Mouse (Mus musculus) urinary bladder, postnatal 10 days (tissue): Measurements from ENCODE around the gene Xpo6.

ENCODE experiments used
- DNase-seq: peaks from one replicate; pipeline ENCODE4 v3.0.0; 2022; ENCODE audit warnings: low spot score

The Xpo6 gene

GRCm38 (mm10) chr7:126194175-126194574, 6.1 kb downstream of the Xpo6 start:
- no peak for DNase-seq

GRCm38 (mm10) chr7:126191471-126191870, 8.8 kb downstream of the Xpo6 start:
- no peak for DNase-seq

- DNase-seq: no peak
Observed at GRCm38 (mm10) chr7:126189517-126189916, 10.8 kb downstream of the Xpo6 start.

DNA sequence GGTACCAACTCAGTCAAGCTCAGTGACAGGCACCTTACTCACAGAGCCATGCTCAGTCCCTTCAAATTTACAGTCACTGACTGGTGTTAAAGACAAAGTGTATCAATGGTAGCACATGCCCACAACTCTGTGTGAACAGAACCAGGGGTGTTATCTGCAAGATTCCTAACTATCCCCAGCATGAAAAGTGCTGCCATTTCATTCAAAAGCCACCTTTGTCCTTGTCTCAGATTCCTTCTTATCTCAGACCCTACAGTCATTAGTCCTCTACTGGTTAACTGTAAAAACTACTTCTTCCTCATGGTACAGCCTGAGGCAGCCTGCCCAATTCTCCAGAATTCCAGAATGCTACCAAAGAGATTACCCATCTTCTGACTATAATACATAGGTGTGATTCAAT, 14.3 kb downstream of the Xpo6 start:
- no peak for DNase-seq

DNA sequence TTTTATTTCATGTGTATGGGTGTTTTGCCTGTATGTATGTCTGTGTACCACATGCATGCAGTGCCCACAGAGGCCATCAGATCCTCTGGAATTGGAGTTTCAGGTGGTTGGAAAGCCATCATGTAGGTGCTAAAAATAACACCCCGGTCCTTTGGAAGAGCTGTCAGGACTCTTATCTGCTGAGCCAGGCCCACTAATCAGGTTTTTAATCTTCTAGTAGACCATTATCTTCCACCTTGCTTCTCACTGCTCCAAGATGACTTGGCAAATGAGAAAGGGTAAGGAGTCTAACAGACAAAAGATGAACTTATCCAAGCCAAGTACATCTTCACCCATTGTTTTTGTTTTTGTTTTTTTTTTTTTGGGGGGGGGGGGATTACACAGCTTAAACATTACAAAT, 16.7 kb downstream of the Xpo6 start:
- DNase-seq: no peak

- DNase-seq: no peak
Observed at GRCm38 (mm10) chr7:126181487-126181886, 18.8 kb downstream of the Xpo6 start.

- DNase-seq: no peak
Observed at GRCm38 (mm10) chr7:126180956-126181355, 19.3 kb downstream of the Xpo6 start.

DNA sequence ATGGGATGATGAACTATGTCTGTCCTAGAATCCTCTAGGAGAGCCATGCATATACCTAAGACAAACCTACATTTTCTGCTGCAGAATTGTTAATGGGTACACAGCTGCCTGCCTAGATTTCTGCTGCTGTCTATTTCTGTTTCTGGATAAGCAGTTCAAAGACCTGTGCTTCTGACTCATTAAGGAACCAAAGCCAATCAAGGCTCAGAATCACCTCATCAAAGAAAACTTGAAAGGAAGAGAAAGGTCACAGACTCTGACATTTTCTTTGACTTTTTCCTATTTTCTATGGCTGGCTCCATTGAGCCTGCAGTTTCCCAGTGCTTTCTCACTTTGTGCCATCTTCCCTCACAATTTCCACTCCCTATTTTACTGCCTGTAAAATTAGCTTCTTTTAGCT, 21.5 kb downstream of the Xpo6 start:
- no peak for DNase-seq

GRCm38 (mm10) chr7:126175999-126176398, 24.3 kb downstream of the Xpo6 start:
- no peak for DNase-seq

DNA sequence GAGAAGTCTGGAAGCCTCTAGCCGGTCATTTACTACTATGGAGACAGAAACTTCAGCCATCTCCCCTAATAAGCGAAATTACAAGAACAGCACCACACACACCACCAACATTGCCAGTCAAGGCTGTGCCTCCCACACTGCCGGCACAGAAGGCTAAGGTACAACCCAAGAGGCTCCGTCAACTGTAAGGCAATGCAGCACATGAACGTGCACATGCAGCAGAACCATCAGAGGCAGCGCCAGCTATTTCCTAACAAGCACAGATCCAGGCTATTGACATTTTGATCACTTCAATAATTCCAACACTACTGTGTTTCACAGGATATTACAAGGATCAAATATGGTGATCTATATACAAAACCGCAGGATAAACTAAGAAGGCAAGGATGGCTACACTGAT, 24.8 kb downstream of the Xpo6 start:
- no peak for DNase-seq

- no peak for DNase-seq
Observed at GRCm38 (mm10) chr7:126174863-126175262, 25.4 kb downstream of the Xpo6 start.

DNA sequence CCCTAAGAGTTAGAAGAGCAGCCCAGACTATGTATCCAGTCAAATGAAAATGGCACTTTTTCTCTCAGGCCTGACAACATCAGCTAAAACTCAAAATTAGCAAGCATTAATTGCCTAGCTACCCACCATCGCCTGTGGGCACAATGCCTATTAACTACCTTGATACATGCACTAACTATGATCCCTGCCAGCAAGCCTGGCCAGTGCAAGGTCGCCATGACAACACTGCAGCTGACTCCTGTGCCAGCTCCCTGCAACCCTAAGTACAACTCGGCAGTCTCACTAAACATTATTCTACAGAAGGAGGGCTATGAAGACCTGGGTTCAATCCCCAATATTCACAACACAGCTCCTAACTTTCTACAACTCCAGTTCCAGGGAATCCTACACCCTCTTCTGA, 28.3 kb downstream of the Xpo6 start:
- no peak for DNase-seq

DNA sequence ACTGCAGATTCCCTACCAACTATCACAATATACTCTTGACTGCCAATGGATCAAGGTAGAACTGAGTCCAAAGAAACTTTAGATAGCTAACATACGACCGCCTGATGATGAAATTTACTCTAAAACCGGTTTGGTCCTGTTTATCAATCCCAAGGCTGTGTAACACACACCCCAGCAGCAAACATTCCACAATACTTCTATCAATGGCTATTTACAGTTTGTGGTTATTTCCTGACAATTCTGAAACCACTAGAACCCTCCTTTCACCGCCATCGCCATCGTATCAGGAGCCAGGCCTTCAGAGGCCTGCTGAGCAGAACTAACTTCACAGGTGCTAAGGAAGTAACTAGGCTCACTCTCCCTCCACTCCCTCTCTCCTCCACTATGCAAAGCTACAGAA, 31.7 kb downstream of the Xpo6 start:
- DNase-seq: no peak

- DNase-seq: no peak
Observed at GRCm38 (mm10) chr7:126167426-126167825, 32.9 kb downstream of the Xpo6 start.

- DNase-seq: no peak
Observed at GRCm38 (mm10) chr7:126166571-126166970, 33.7 kb downstream of the Xpo6 start.

DNA sequence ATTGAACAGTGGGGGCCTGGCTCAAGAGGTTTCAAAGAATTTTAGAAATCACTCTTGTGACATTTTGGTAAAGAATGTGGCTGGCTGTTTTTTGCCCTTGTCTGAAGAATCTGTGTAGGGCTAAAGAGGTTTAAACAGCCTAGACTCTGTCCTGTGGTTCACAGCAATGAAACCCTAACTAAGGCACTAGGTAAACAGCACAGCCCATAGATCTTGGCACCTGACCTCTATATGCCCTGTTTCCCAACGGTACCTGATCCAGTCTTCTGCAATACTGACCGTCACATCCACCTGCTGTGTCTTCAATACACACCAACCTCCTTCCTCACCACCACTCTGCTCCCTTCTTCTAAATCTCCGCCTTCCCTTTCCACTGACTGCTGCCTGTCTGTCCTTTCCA, 42.1 kb downstream of the Xpo6 start:
- DNase-seq: no peak

DNA sequence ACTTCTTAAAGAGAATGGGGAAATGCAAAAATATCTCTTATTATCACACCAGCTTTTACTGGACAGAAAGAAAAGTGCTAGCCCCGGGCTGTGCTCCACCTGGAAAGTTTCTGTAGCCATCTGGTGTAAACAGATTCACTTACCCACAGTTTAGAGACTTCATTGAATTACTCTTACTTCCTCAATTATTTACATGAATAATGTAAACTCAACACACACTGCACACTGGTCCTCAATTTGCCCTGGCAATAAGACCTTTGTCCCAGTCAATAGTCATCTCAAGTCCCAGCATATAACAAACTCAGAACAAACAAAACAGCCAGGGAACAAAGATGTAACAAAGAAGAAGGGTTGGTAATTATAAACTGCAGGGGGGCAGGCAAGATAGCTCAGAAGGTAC, 44.6 kb downstream of the Xpo6 start:
- DNase-seq: no peak

- no peak for DNase-seq
Observed at GRCm38 (mm10) chr7:126154731-126155130, 45.6 kb downstream of the Xpo6 start.

- DNase-seq: no peak
Observed at GRCm38 (mm10) chr7:126152324-126152723, 48.0 kb downstream of the Xpo6 start.

DNA sequence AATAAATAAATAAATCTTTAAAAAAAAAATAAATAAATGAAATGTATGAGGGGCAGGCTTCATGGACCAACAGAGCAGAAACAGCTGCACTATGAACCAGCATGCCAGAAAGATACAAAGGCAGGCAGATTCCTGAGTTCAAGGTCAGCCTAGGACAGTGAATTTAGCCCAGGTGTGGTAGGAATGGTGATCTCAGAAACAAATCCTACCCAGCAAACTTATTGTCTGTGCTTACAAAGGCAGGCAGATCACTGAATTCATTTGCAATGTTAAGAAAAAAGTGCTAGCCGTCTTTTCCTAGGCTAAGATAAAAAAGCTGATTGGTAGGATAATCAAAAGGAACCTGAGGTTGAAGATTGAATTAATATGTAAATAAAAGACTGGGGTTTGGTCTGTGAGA, 54.1 kb downstream of the Xpo6 start:
- no peak for DNase-seq

DNA sequence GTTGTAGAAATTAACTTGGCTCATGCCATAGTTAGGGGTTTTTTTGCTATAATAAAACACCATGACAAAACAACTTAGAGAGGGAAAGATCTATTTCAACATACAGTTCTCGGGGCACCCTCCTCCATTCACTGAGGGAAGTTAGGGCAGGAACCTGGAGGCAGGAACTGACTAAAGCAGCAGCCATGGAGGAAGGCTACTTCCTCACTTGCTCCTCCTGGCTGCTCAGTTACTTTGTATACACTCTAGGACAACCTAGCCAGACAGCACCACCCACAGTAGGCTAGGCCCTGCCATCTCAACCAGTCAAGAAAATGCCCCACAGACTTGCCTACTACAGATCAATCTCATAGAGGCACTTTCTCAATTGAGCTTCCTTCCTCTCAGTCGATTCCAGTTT, 55.9 kb downstream of the Xpo6 start:
- no peak for DNase-seq

- no peak for DNase-seq
Observed at GRCm38 (mm10) chr7:126137850-126138249, 62.5 kb downstream of the Xpo6 start.

- no peak for DNase-seq
Observed at GRCm38 (mm10) chr7:126135391-126135790, 64.9 kb downstream of the Xpo6 start.

GRCm38 (mm10) chr7:126134634-126135321, 65.5 kb downstream of the Xpo6 start:
- no peak for DNase-seq

GRCm38 (mm10) chr7:126127673-126128072, 72.6 kb downstream of the Xpo6 start:
- no peak for DNase-seq
